Mouse (Mus musculus): ENCODE data around the gene Gcnt2.

The Gcnt2 gene

GRCm38 (mm10) chr13:41000140-41000925, 140.8 kb downstream of the Gcnt2 start:
- DNase-seq (ENCODE audit: low spot score), result peak; percentile 39

- DNase-seq (ENCODE audit: low spot score), result peak; percentile 90
These were observed 141.5 kb downstream of the Gcnt2 start, which contains the start of gene Pak1ip1 for GRCm38 (mm10) chr13:41000926-41001639. Pak1ip1 (plus strand) TSS chr13:41001023.

- no peak for DNase-seq (ENCODE audit: low spot score)
These were observed 142.4 kb downstream of the Gcnt2 start for GRCm38 (mm10) chr13:41002001-41002400.

GRCm38 (mm10) chr13:41006244-41006643, 146.7 kb downstream of the Gcnt2 start:
- no peak for DNase-seq (ENCODE audit: low spot score)

- no peak for DNase-seq (ENCODE audit: low spot score)
These were observed 148.7 kb downstream of the Gcnt2 start for GRCm38 (mm10) chr13:41008271-41008670.

- DNase-seq (ENCODE audit: low spot score), result no peak
These were observed 149.4 kb downstream of the Gcnt2 start for GRCm38 (mm10) chr13:41008946-41009345.
